In the genomic region with DNA sequence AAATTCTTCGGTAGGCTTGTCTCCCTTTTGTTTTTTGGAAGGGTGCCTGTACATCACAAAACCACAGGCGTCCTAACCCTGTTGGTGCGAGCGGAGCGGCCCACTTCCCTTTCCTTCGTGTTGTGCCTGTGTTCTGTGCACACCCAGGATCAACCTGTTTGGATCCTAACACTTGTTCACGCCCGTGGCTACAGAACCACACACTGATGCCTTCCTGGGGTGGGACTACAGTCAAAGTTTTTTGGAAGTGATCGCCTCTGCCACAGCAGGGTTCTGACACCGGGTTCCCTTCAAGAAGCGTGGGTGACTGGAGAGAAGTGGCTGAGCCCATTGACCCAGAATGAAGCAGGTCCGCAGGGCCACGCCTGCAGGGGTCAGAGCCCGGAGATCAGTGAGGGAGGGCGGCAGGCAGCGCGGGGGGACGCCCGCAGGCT, we compare ENCODE assay signal across 1 mouse cellular context.
TF ChIP-seq lines count a peak whose summit lies in the region.

No protein-coding gene starts in this region.

TF ChIP-seq in MEL, 35 proteins besides CTCF, POLR2A, EP300 and RAD21:
- TF ChIP-seq POLR2AphosphoS5 (IDR thresholded peaks at IDR 0.05; ENCODE audit: borderline replicate concordance, low read depth, low read length) (no peak), MAX (IDR thresholded peaks at IDR 0.05; ENCODE audit: low read length) (peak; percentile 76), KAT2A (conservative IDR thresholded peaks at IDR 0.05; ENCODE audit: low read depth, low read length) (no peak), USF1 (IDR thresholded peaks at IDR 0.05; ENCODE audit: low read depth, low read length) (no peak), BHLHE40 (IDR thresholded peaks at IDR 0.05; ENCODE audit: borderline replicate concordance, low read depth, low read length) (no peak), TAL1 (IDR thresholded peaks at IDR 0.05; ENCODE audit: low read length) (no peak), TCF12 (IDR thresholded peaks at IDR 0.05; ENCODE audit: low read depth, low read length) (no peak), MYB (IDR thresholded peaks at IDR 0.05; ENCODE audit: low read depth, low read length) (no peak), MYC (IDR thresholded peaks at IDR 0.05; ENCODE audit: low read depth, low read length) (peak; percentile 68), MXI1 (IDR thresholded peaks at IDR 0.05; ENCODE audit: low read depth, low read length) (peak; percentile 94), POLR2AphosphoS2 (IDR thresholded peaks at IDR 0.05; ENCODE audit: low read length) (no peak), USF2 (IDR thresholded peaks at IDR 0.05; ENCODE audit: borderline replicate concordance in 1 of 2, insufficient read depth in 1 of 2, low read depth in 1 of 2, low read length in 2 of 2) (no peak), E2F4 (IDR thresholded peaks at IDR 0.05; ENCODE audit: borderline replicate concordance, low read depth, low read length) (no peak), ELF1 (IDR thresholded peaks at IDR 0.05; ENCODE audit: low read depth, low read length) (no peak), MAFK (IDR thresholded peaks at IDR 0.05; ENCODE audit: borderline replicate concordance, low read depth, low read length) (no peak), MAZ (IDR thresholded peaks at IDR 0.05; ENCODE audit: low read depth, low read length) (peak; percentile 65), RCOR1 (IDR thresholded peaks at IDR 0.05; ENCODE audit: low read depth, low read length) (no peak), HCFC1 (IDR thresholded peaks at IDR 0.05; ENCODE audit: low read depth, low read length) (no peak), CHD1 (IDR thresholded peaks at IDR 0.05; ENCODE audit: low read depth, low read length) (0 out of 2 replicates have a peak, but pooled peaks have one; percentile 69), SMC3 (IDR thresholded peaks at IDR 0.05; ENCODE audit: low read depth, low read length) (no peak), SIN3A (IDR thresholded peaks at IDR 0.05; ENCODE audit: low read length) (no peak; the same call in none of the 2 replicates), JUND (IDR thresholded peaks at IDR 0.05; ENCODE audit: low read depth, low read length) (no peak), ZNF384 (IDR thresholded peaks at IDR 0.05; ENCODE audit: low read depth, low read length) (no peak)
